Mouse (Mus musculus) testis, adult 2 months (tissue): ENCODE data around the gene Rpia.

Source experiments
- CTCF ChIP-seq: fragments of 200-500 bp; IDR thresholded peaks from 2 replicates; pipeline ENCODE4 v1.5.1; 2012; ENCODE audit warnings: low read depth, mild to moderate bottlenecking, inconsistent platforms, low read length, moderate library complexity; ENCODE audit not compliant: control insufficient read depth, insufficient read depth, insufficient replicate concordance
- POLR2A ChIP-seq: fragments of 200-500 bp; IDR thresholded peaks from 2 replicates; pipeline ENCODE4 v1.6.1; 2012; ENCODE audit warnings: low read depth, mild to moderate bottlenecking, inconsistent platforms, low read length, moderate library complexity; ENCODE audit not compliant: control insufficient read depth

- TF ChIP-seq CTCF (no peak), POLR2A (no peak)
Measured at GRCm38 (mm10) chr6:70729125-70729524, 62.9 kb downstream of the Rpia start.
